Mouse (Mus musculus) forebrain, embryonic 14.5 days (tissue): Measurements from ENCODE around the gene Zscan20. TPM values are rescaled to one million over a fixed set of nuclear protein-coding genes. Genes with fewer than 3 reads are reported as not detected.

Experiments
- ATAC-seq: fragments of 200-750 bp; cut with Nextera tagmentation; 2 replicates; pipeline ENCODE4 v1.8.0; 2017; ENCODE audit warnings: mild to moderate bottlenecking, moderate library complexity
- DNase-seq: peaks from one replicate; pipeline ENCODE4 v3.0.0-alpha.2; 2015; ENCODE audit warnings: low spot score
- H3K27ac ChIP-seq: fragments of 300-500 bp; sonication (generic); 2 replicates; pipeline ENCODE4 v1.5.1; 2014; ENCODE audit warnings: low read depth, mild to moderate bottlenecking, control low read depth, low read length, moderate library complexity
- H3K27me3 ChIP-seq: fragments of 300-500 bp; sonication (generic); replicated peaks from 2 replicates; pipeline ENCODE4 v1.6.1; 2014; ENCODE audit warnings: low read length, control low read depth, mixed read lengths; ENCODE audit not compliant: control insufficient read depth, insufficient read depth
- H3K36me3 ChIP-seq: fragments of 300-500 bp; sonication (generic); 2 replicates; pipeline ENCODE4 v1.6.1; 2014; ENCODE audit warnings: low read length, control low read depth; ENCODE audit not compliant: control insufficient read depth, insufficient read depth
- H3K4me1 ChIP-seq: fragments of 300-500 bp; sonication (generic); 2 replicates; pipeline ENCODE4 v1.6.1; 2014; ENCODE audit warnings: antibody characterized with exemption, low read length, control low read depth; ENCODE audit not compliant: control insufficient read depth, insufficient read depth
- H3K4me2 ChIP-seq: fragments of 300-500 bp; sonication (generic); 2 replicates; pipeline ENCODE4 v1.6.1; 2014; ENCODE audit warnings: mild to moderate bottlenecking, control low read depth, low read length
- H3K4me3 ChIP-seq: fragments of 300-500 bp; sonication (generic); 2 replicates; pipeline ENCODE4 v1.5.1; 2014; ENCODE audit warnings: low read depth, low read length, control low read depth
- H3K9ac ChIP-seq: fragments of 300-500 bp; sonication (generic); 2 replicates; pipeline ENCODE4 v1.6.1; 2014; ENCODE audit warnings: mild to moderate bottlenecking, low read length, control low read depth, moderate library complexity
- H3K9me3 ChIP-seq: fragments of 300-500 bp; sonication (generic); replicated peaks from 2 replicates; pipeline ENCODE4 v1.6.1; 2016; ENCODE audit warnings: low read length, control low read depth, mixed read lengths; ENCODE audit not compliant: control insufficient read depth
- WGBS: fragments of 180-500 bp; shearing (Covaris S2); extraction: QIAGEN DNeasy Blood & Tissue Kit; methylation state at CpG from one replicate; pipeline ENCODE4 v1.1.7; 2014; 5-methylcytosine and 5-hydroxymethylcytosine counted together
- polyA plus RNA-seq: library from polyadenylated mRNA; unstranded; fragments of >200 nt; fragmentation: Nextera tagmentation; extraction: Ambion mirVana; gene quantifications from 2 replicates; pipeline ENCODE4 v1.2.1, GENCODE M21; 2014

Gene Zscan20
- polyA plus RNA-seq, 1 experiment from 2014 or later = 3.3 TPM

GRCm38 (mm10) chr4:128641766-128642717, 32.1 kb upstream of the Zscan20 start:
- Histone ChIP-seq H3K9me3 (no peaks in the 10 kb centered on the region), H3K27ac (no peak overlapping the region), H3K27me3 (no peaks in the 10 kb centered on the region), H3K4me3 (no peak overlapping the region), H3K9ac (no peak overlapping the region), H3K4me1 (no peaks in the 10 kb centered on the region), H3K36me3 (no peaks in the 10 kb centered on the region), H3K4me2 (no peak overlapping the region)
- 67% methylated on average over 23 of the region's 23 CpGs for WGBS
- ATAC-seq (no peak), DNase-seq (no peak)

- Histone ChIP-seq H3K4me2 (no peak overlapping the region), H3K27ac (0 out of 2 replicates have a peak overlapping the region, but pooled peaks have one; percentile 10), H3K36me3 (no peaks in the 10 kb centered on the region), H3K4me3 (no peak overlapping the region), H3K4me1 (peaks cover 4% of the 10 kb centered on the region; the same call in 1 of the 2 replicates), H3K9ac (no peak overlapping the region), H3K27me3 (no peaks in the 10 kb centered on the region), H3K9me3 (no peaks in the 10 kb centered on the region)
- WGBS = 81% methylated on average over 18 of the region's 18 CpGs
- ATAC-seq = no peak
- DNase-seq = no peak
Measured at GRCm38 (mm10) chr4:128638265-128638923, 28.5 kb upstream of the Zscan20 start.

- ATAC-seq = no peak
- Histone ChIP-seq H3K36me3 (no peaks in the 10 kb centered on the region), H3K27me3 (no peaks in the 10 kb centered on the region), H3K4me1 (peaks cover 4% of the 10 kb centered on the region; the same call in 1 of the 2 replicates), H3K27ac (no peak overlapping the region), H3K4me3 (no peak overlapping the region), H3K9me3 (no peaks in the 10 kb centered on the region), H3K9ac (no peak overlapping the region), H3K4me2 (no peak overlapping the region)
- 76% methylated on average over 11 of the region's 11 CpGs for WGBS
- no peak for DNase-seq
Measured at GRCm38 (mm10) chr4:128637250-128637649, 27.4 kb upstream of the Zscan20 start.

GRCm38 (mm10) chr4:128635894-128636585, 26.1 kb upstream of the Zscan20 start:
- no peaks in the 10 kb centered on the region for H3K36me3 ChIP-seq
- DNase-seq = peak; percentile 40

GRCm38 (mm10) chr4:128635451-128635850, 25.6 kb upstream of the Zscan20 start:
- 72% methylated on average over 7 of the region's 7 CpGs for WGBS
- Histone ChIP-seq H3K4me2 (no peak overlapping the region), H3K27ac (no peak overlapping the region), H3K9me3 (no peaks in the 10 kb centered on the region), H3K36me3 (no peaks in the 10 kb centered on the region), H3K27me3 (no peaks in the 10 kb centered on the region), H3K9ac (no peak overlapping the region), H3K4me1 (peaks cover 4% of the 10 kb centered on the region; the same call in 1 of the 2 replicates), H3K4me3 (no peak overlapping the region)
- no peak for DNase-seq
- ATAC-seq = no peak

More at GRCm38 (mm10) chr4:128635894-128636585, 26.1 kb upstream of the Zscan20 start:
- peaks cover 4% of the 10 kb centered on the region; the same call in 1 of the 2 replicates for H3K4me1 ChIP-seq
- no peaks in the 10 kb centered on the region for H3K27me3 ChIP-seq
- 56% methylated on average over 10 of the region's 10 CpGs for WGBS
- H3K9me3 ChIP-seq = no peaks in the 10 kb centered on the region
- no peak for ATAC-seq
- H3K4me3 ChIP-seq = no peak overlapping the region
- H3K9ac ChIP-seq = no peak overlapping the region
- no peak overlapping the region for H3K27ac ChIP-seq
- H3K4me2 ChIP-seq = no peak overlapping the region

- no peaks in the 10 kb centered on the region for H3K4me1 ChIP-seq
- DNase-seq (no peak), ATAC-seq (no peak)
- H3K9me3 ChIP-seq = no peaks in the 10 kb centered on the region
- WGBS = 91% methylated on average over 8 of the region's 8 CpGs
- no peaks in the 10 kb centered on the region for H3K27me3 ChIP-seq
- H3K4me2 ChIP-seq = no peak overlapping the region
- H3K4me3 ChIP-seq = no peak overlapping the region
- no peak overlapping the region for H3K27ac ChIP-seq
- no peak overlapping the region for H3K9ac ChIP-seq
- no peaks in the 10 kb centered on the region for H3K36me3 ChIP-seq
Measured at GRCm38 (mm10) chr4:128621109-128621508, 11.2 kb upstream of the Zscan20 start.

- Histone ChIP-seq H3K27me3 (no peaks in the 10 kb centered on the region), H3K4me2 (no peak overlapping the region), H3K4me1 (no peaks in the 10 kb centered on the region), H3K9me3 (no peaks in the 10 kb centered on the region), H3K4me3 (no peak overlapping the region), H3K36me3 (no peaks in the 10 kb centered on the region), H3K27ac (no peak overlapping the region), H3K9ac (no peak overlapping the region)
- ATAC-seq (no peak), DNase-seq (no peak)
- 88% methylated on average over 6 of the region's 6 CpGs for WGBS
Measured at GRCm38 (mm10) chr4:128620572-128620971, 10.7 kb upstream of the Zscan20 start.

- ATAC-seq (no peak), DNase-seq (no peak)
- H3K36me3 ChIP-seq = no peaks in the 10 kb centered on the region
- no peak overlapping the region for H3K4me3 ChIP-seq
- no peaks in the 10 kb centered on the region for H3K9me3 ChIP-seq
- H3K4me1 ChIP-seq = no peaks in the 10 kb centered on the region
- no peaks in the 10 kb centered on the region for H3K27me3 ChIP-seq
- no peak overlapping the region for H3K27ac ChIP-seq
- H3K9ac ChIP-seq = no peak overlapping the region
- H3K4me2 ChIP-seq = no peak overlapping the region
- WGBS = 61% methylated on average over 2 of the region's 2 CpGs
Measured at GRCm38 (mm10) chr4:128618963-128619362, 9.1 kb upstream of the Zscan20 start.
